Mouse (Mus musculus): ENCODE data around the gene Tdrd3. TPM values are rescaled to one million over a fixed set of nuclear protein-coding genes. Genes with fewer than 3 reads are reported as not detected.

Tdrd3 gene
- polyA plus RNA-seq, 1 experiment from 2014 or later = 26.9 TPM

DNA sequence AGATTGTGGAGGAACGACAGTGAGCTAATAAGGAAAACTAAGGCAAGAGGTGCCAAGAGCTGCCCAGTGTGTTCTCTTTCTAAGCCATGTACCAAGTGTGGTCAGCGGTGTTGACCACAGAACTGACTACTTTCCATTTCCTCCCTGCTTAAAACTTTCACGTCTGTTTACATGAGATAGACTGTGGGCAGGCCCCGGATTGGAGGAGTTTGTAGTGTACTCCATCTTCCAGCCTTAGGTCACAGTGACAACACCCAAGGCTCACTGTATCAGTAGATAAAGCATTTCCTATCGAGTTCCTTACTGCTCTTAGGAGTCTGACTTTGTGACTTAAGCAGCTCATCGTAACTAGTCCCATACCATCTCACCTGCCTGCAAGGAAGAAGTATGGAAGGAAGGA, 133.5 kb downstream of the Tdrd3 start:
- ATAC-seq (ENCODE audit: low FRiP score, low TSS enrichment) = no peak
- peaks cover 13% of the 10 kb centered on the region; the same call in 1 of the 2 replicates for H3K36me3 ChIP-seq (ENCODE audit: insufficient read depth, low read length)

DNA sequence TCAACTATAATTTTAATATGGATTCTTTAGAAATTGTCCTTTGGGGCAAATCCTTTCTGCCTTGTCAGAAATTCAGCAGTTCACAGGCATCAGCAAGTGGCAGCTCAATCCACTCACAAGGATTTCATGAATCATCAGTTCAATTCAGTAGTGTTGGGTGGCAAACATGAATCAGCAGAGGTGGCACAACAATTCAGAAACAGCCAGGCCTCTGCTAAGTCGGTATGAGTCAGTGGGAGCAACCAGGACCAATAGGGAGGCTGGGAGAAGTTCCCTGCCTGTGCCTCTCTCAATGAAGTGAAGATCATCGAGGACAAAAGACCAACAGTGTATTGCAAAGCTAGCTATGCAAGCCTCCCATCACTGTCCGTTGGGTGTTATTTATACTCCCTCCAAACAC, 135.8 kb downstream of the Tdrd3 start:
- Histone ChIP-seq H3K4me2 (replicated peaks; ENCODE audit: low read depth, low read length) (no peak overlapping the region), H3K36me3 (ENCODE audit: insufficient read depth, low read length) (0 out of 2 replicates have a peak, but pooled peaks cover 2% of the 10 kb centered on the region), H3K9ac (replicated peaks; ENCODE audit: low read length) (no peak overlapping the region), H3K4me3 (ENCODE audit: low read length) (no peak overlapping the region), H3K27me3 (ENCODE audit: insufficient read depth, low read length) (no peaks in the 10 kb centered on the region), H3K4me1 (ENCODE audit: insufficient read depth, low read length) (no peaks in the 10 kb centered on the region), H3K27ac (ENCODE audit: low read length) (no peak overlapping the region), H3K9me3 (ENCODE audit: low read length) (no peaks in the 10 kb centered on the region)
- ATAC-seq (ENCODE audit: low FRiP score, low TSS enrichment) = no peak
- WGBS = 67% methylated on average over 3 of the region's 3 CpGs

More for the DNA sequence above, 133.5 kb downstream of the Tdrd3 start:
- Histone ChIP-seq H3K27me3 (ENCODE audit: insufficient read depth, low read length) (no peaks in the 10 kb centered on the region), H3K27ac (ENCODE audit: low read length) (no peak overlapping the region), H3K9me3 (ENCODE audit: low read length) (no peaks in the 10 kb centered on the region), H3K9ac (replicated peaks; ENCODE audit: low read length) (no peak overlapping the region), H3K4me3 (ENCODE audit: low read length) (no peak overlapping the region), H3K4me2 (replicated peaks; ENCODE audit: low read depth, low read length) (no peak overlapping the region), H3K4me1 (ENCODE audit: insufficient read depth, low read length) (no peaks in the 10 kb centered on the region)
- 92% methylated on average over 6 of the region's 6 CpGs for WGBS

DNA sequence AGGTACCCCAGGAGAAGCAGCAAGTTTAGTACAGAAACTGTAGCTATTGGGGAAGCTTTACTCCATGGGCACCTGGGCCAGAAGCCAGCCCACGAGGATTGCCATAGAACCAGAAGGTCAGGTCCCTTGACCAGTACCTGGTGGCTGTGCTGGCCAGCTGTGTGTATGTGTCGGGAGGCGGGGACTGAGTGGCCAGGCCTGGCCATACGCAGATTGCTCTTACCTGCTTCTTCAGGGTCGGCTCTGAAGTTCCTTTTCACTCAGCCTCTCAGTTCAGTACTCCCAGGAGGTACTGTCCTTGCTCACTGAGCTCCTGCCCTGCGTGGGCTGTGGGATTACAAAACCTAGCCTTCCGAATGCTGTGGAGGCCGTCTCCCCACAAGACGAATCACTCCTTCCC, 147.4 kb downstream of the Tdrd3 start:
- ATAC-seq (ENCODE audit: low FRiP score, low TSS enrichment) = no peak
- no peaks in the 10 kb centered on the region for H3K36me3 ChIP-seq (ENCODE audit: insufficient read depth, low read length)
- H3K4me2 ChIP-seq (replicated peaks; ENCODE audit: low read depth, low read length) = no peak overlapping the region
- no peaks in the 10 kb centered on the region for H3K27me3 ChIP-seq (ENCODE audit: insufficient read depth, low read length)
- H3K9ac ChIP-seq (replicated peaks; ENCODE audit: low read length) = no peak overlapping the region
- H3K27ac ChIP-seq (ENCODE audit: low read length) = no peak overlapping the region
- 43% methylated on average over 9 of the region's 9 CpGs for WGBS
- H3K9me3 ChIP-seq (ENCODE audit: low read length) = no peaks in the 10 kb centered on the region
- peaks cover 10% of the 10 kb centered on the region for H3K4me1 ChIP-seq (ENCODE audit: insufficient read depth, low read length)
- H3K4me3 ChIP-seq (ENCODE audit: low read length) = no peak overlapping the region

DNA sequence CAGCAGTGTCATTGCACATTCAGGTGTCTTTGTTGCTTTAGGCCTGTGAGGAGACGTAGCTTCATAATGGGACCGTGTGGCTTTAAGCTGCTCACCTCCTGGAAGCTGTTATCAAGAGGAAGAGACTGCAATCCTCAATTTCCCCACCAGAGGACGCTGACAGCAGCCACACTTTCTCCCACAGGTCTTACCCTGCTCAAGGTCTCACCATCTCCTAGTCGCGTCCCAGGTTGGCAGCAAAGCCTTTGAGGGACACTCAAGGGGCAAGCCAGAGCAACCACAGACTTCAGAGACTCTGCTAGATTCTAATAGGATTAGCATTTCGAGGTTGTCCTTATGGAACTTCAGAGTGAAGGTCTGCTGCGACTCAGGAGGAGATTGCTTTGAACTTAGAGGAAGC, 149.8 kb downstream of the Tdrd3 start:
- H3K9me3 ChIP-seq (ENCODE audit: low read length) = no peaks in the 10 kb centered on the region
- no peak overlapping the region for H3K4me3 ChIP-seq (ENCODE audit: low read length)
- H3K4me2 ChIP-seq (replicated peaks; ENCODE audit: low read depth, low read length) = no peak overlapping the region
- peaks cover 12% of the 10 kb centered on the region for H3K4me1 ChIP-seq (ENCODE audit: insufficient read depth, low read length)
- no peaks in the 10 kb centered on the region for H3K27me3 ChIP-seq (ENCODE audit: insufficient read depth, low read length)
- H3K9ac ChIP-seq (replicated peaks; ENCODE audit: low read length) = no peak overlapping the region
- no peak overlapping the region for H3K27ac ChIP-seq (ENCODE audit: low read length)
- no peaks in the 10 kb centered on the region for H3K36me3 ChIP-seq (ENCODE audit: insufficient read depth, low read length)
- no peak for ATAC-seq (ENCODE audit: low FRiP score, low TSS enrichment)
- WGBS = 43% methylated on average over 7 of the region's 7 CpGs

DNA sequence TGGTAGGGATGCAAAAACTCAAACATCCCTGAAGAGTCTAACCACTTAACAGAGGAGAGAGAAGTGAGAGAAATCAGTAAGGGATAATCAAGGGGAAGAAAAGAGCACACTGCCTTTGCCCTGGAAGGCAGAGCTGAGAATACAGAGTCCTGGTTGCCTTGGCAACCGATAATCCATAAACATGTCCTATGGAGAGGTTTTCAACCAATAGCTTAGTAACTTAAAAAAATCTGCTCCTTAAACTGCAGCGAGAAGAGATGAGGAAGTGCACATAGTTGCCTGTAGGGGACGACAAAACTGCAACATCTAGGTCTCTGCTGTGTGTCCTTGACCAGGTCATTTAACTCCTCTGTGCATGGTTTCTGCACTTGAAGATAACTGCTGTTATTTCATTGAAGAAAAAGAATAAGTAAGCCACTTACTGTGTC, 150.6 kb downstream of the Tdrd3 start:
- H3K4me1 ChIP-seq (ENCODE audit: insufficient read depth, low read length) = peaks cover 12% of the 10 kb centered on the region
- no peak overlapping the region for H3K4me2 ChIP-seq (replicated peaks; ENCODE audit: low read depth, low read length)
- no peak overlapping the region for H3K9ac ChIP-seq (replicated peaks; ENCODE audit: low read length)
- no peaks in the 10 kb centered on the region for H3K36me3 ChIP-seq (ENCODE audit: insufficient read depth, low read length)
- ATAC-seq (ENCODE audit: low FRiP score, low TSS enrichment) = peak; percentile 33; the same call in 1 of the 2 replicates
- H3K9me3 ChIP-seq (ENCODE audit: low read length) = no peaks in the 10 kb centered on the region
- H3K27ac ChIP-seq (ENCODE audit: low read length) = no peak overlapping the region
- WGBS = 35% methylated on average over 3 of the region's 3 CpGs
- H3K4me3 ChIP-seq (ENCODE audit: low read length) = no peak overlapping the region
- no peaks in the 10 kb centered on the region for H3K27me3 ChIP-seq (ENCODE audit: insufficient read depth, low read length)

DNA sequence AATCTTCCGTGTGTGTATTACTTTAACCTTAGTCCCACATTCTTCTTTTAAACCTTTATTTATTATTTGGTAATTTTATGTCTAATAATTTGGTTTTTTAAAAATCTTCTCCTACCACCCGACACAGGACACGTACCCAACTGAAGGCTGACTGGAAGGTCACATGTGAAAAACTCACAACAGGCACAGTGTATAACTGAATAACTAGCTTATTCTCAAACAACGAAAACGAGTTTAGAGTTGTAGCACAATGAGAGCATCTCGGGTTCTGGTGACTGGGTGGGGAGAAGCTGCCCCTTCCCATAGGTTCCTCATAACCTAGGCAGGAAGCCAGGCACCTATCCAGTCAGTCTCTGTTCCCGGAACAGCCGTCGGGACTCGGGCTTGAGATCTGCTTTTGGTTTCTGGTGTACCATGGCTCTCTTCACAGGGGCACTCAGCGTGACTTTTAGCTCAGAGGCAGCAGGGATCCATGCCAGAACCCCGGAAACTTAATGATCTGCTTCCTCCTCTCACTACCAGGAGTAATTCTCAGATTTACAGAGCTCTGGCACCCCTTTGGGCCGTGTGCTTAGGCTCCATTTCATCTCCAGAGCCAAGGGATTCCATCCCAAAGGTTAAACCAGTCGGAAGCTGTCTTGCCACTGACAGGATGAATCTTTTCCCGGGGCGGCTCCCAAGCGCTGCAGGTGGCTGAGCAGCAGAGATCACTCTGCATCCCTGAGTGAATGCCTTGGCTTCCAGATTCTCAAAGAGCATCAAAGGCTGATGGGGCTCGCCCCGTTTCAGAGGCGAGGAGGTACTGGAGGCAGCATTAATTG, 151.4 kb downstream of the Tdrd3 start:
- peak; percentile 88 for ATAC-seq (ENCODE audit: low FRiP score, low TSS enrichment)
- peak overlapping the region; percentile 40; the same call in 1 of the 2 replicates for H3K9ac ChIP-seq (replicated peaks; ENCODE audit: low read length)
- 12% methylated on average over 20 of the region's 20 CpGs for WGBS
- peak overlapping the region; percentile 36 for H3K4me3 ChIP-seq (ENCODE audit: low read length)
- H3K27ac ChIP-seq (ENCODE audit: low read length) = no peak overlapping the region
- H3K36me3 ChIP-seq (ENCODE audit: insufficient read depth, low read length) = no peaks in the 10 kb centered on the region
- no peaks in the 10 kb centered on the region for H3K9me3 ChIP-seq (ENCODE audit: low read length)
- H3K4me1 ChIP-seq (ENCODE audit: insufficient read depth, low read length) = peaks cover 12% of the 10 kb centered on the region
- peak overlapping the region; percentile 65 for H3K4me2 ChIP-seq (replicated peaks; ENCODE audit: low read depth, low read length)
- no peaks in the 10 kb centered on the region for H3K27me3 ChIP-seq (ENCODE audit: insufficient read depth, low read length)

DNA sequence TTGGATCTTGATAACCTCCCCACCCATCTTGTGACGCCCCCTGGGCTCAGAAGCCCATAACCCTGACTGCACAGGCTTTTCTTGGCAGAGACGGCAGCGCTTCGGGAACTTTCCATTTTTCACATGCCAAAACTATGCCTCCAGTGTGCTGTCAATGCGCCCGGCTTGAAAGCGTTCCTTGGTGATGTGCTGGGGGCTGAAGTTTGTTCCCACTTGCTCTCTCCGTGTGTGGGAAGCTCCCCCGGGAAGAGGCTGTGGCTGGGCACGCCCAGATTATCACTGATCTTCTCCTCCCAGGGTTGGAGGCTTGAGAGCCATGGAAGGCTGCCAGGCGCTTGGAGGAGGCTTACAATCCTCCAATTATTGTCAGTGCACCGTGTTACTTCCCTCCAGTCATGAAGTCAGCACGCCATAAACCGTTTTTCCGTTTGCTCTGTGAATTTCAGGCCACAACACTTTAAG, 152.0 kb downstream of the Tdrd3 start:
- Histone ChIP-seq H3K4me3 (ENCODE audit: low read length) (peak overlapping the region; percentile 36), H3K36me3 (ENCODE audit: insufficient read depth, low read length) (no peaks in the 10 kb centered on the region), H3K4me1 (ENCODE audit: insufficient read depth, low read length) (peaks cover 12% of the 10 kb centered on the region), H3K9me3 (ENCODE audit: low read length) (no peaks in the 10 kb centered on the region), H3K27ac (ENCODE audit: low read length) (no peak overlapping the region), H3K4me2 (replicated peaks; ENCODE audit: low read depth, low read length) (peak overlapping the region; percentile 65), H3K9ac (replicated peaks; ENCODE audit: low read length) (peak overlapping the region; percentile 40; the same call in 1 of the 2 replicates), H3K27me3 (ENCODE audit: insufficient read depth, low read length) (no peaks in the 10 kb centered on the region)
- 4% methylated on average over 15 of the region's 15 CpGs for WGBS
- peak; percentile 50; the same call in 1 of the 2 replicates for ATAC-seq (ENCODE audit: low FRiP score, low TSS enrichment)

DNA sequence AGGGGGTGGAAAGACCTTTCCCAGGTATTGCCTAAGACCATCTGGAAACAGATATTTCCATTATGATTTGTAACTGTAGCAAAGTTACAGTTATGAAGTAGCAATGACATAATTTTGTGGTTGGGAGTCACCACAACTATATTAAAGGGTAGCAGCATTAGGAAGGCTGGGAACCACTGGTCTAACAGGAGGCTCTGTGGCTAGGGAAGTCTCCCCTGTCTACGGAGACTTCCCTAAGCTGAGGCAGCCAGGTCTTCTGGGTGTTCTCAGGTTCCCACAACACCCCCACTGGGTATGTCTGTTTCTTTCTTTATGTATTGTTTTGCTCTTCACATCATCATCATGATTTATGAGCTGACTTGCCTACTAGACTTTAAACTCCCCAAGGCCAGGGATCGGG, 153.0 kb downstream of the Tdrd3 start:
- Histone ChIP-seq H3K4me1 (ENCODE audit: insufficient read depth, low read length) (peaks cover 12% of the 10 kb centered on the region), H3K9ac (replicated peaks; ENCODE audit: low read length) (no peak overlapping the region), H3K36me3 (ENCODE audit: insufficient read depth, low read length) (no peaks in the 10 kb centered on the region), H3K9me3 (ENCODE audit: low read length) (no peaks in the 10 kb centered on the region), H3K4me3 (ENCODE audit: low read length) (no peak overlapping the region), H3K27ac (ENCODE audit: low read length) (no peak overlapping the region), H3K27me3 (ENCODE audit: insufficient read depth, low read length) (no peaks in the 10 kb centered on the region), H3K4me2 (replicated peaks; ENCODE audit: low read depth, low read length) (no peak overlapping the region)
- no peak for ATAC-seq (ENCODE audit: low FRiP score, low TSS enrichment)
- WGBS = 80% methylated on average over 2 of the region's 2 CpGs

DNA sequence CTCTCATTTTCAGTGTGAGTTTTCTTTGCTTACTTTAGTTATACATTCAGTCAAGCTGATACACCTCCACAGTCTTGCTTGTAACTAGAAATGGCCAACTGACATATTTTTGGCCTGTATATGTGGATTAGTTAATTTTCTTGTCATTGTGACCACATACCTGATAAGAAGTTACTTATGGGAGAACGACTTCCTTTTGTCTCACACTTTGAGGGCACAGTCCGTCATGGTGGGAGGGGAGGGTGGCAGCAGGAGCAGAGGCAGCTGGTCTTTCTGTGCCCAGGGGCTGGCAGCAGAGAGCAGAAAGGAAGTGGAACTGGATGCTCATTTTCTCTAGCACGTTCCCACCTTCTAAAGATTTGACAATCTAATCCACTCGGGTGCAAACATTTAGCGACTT, 156.0 kb downstream of the Tdrd3 start:
- H3K27me3 ChIP-seq (ENCODE audit: insufficient read depth, low read length) = no peaks in the 10 kb centered on the region
- H3K9ac ChIP-seq (replicated peaks; ENCODE audit: low read length) = no peak overlapping the region
- no peaks in the 10 kb centered on the region for H3K9me3 ChIP-seq (ENCODE audit: low read length)
- no peak overlapping the region for H3K4me3 ChIP-seq (ENCODE audit: low read length)
- H3K4me2 ChIP-seq (replicated peaks; ENCODE audit: low read depth, low read length) = no peak overlapping the region
- peaks cover 12% of the 10 kb centered on the region for H3K4me1 ChIP-seq (ENCODE audit: insufficient read depth, low read length)
- ATAC-seq (ENCODE audit: low FRiP score, low TSS enrichment) = no peak
- no peaks in the 10 kb centered on the region for H3K36me3 ChIP-seq (ENCODE audit: insufficient read depth, low read length)
- WGBS = 68% methylated on average over 5 of the region's 5 CpGs
- no peak overlapping the region for H3K27ac ChIP-seq (ENCODE audit: low read length)

DNA sequence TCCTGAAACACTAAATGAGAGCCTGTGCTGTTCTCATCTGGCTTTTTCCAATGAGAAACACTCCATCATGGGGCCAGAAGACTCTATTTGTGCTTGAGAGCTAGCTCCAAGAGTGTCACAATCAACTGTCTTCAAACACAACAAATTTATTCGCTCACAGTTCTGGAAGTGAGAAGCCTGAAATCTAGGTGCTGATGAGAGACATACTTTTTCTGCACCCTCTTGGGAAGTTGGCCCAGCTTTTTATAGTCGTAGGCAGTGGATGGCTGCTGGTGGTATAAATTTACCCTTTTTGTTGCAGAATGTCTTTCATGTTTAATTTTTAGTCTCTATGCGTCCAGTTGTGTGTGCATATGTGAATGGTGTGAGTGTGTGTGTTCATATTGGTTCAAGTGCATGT, 166.2 kb downstream of the Tdrd3 start:
- H3K4me2 ChIP-seq (replicated peaks; ENCODE audit: low read depth, low read length) = no peak overlapping the region
- H3K9ac ChIP-seq (replicated peaks; ENCODE audit: low read length) = no peak overlapping the region
- no peak overlapping the region for H3K27ac ChIP-seq (ENCODE audit: low read length)
- no peaks in the 10 kb centered on the region for H3K36me3 ChIP-seq (ENCODE audit: insufficient read depth, low read length)
- no peak for ATAC-seq (ENCODE audit: low FRiP score, low TSS enrichment)
- no peaks in the 10 kb centered on the region for H3K4me1 ChIP-seq (ENCODE audit: insufficient read depth, low read length)
- no peaks in the 10 kb centered on the region for H3K27me3 ChIP-seq (ENCODE audit: insufficient read depth, low read length)
- H3K4me3 ChIP-seq (ENCODE audit: low read length) = no peak overlapping the region
- WGBS = 89% methylated on average over 3 of the region's 3 CpGs
- H3K9me3 ChIP-seq (ENCODE audit: low read length) = no peaks in the 10 kb centered on the region

Data from kidney, embryonic 16.5 days (tissue).